Mouse (Mus musculus): ENCODE measurements at regions not wholly inside any gene's neighbourhood (a gene's known extent, or its start where the extent isn't known, plus 50 kb on each side); places are given as distances from the start of the nearest gene placed in this dataset.

DNA sequence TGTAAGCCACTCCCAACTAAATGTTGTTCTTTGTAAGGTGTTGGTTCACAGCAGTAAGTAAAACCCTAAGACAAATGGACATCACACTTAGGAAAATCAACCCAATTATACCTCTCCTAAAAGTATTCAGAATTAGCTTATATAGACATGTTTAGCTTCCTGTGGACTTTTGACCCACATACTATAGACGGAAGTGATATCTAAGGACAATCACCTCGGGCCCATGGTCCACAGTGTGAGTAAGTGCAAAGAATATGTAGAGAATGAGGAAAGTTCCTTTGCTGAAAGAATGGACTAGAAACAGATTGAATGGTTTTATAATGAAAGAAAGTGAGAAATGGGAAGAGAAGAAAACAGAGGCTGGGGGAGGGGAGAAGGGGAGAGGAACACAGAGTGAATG lies 58.6 kb upstream of the Lrrc55 start:
- TF ChIP-seq CTCF (IDR thresholded peaks at IDR 0.05) (no peak), POLR2A (IDR thresholded peaks at IDR 0.05; ENCODE audit: insufficient read depth, low read depth, low read length) (no peak), EP300 (IDR thresholded peaks at IDR 0.05; ENCODE audit: insufficient read depth, low read depth, low read length) (no peak)

Measured in heart, adult 2 months (tissue).